Mouse (Mus musculus) liver, adult 2 months (tissue): ENCODE measurements around the gene Ankrd53.

Experiments
- CTCF ChIP-seq: fragments of 200-500 bp; IDR thresholded peaks from 2 replicates; pipeline ENCODE4 v1.5.1; 2011; ENCODE audit warnings: low read depth, low read length, control low read depth
- POLR2A ChIP-seq: fragments of 200-500 bp; IDR thresholded peaks from 2 replicates; pipeline ENCODE4 v1.6.1; 2011; ENCODE audit warnings: low read length, control low read depth; ENCODE audit not compliant: insufficient read depth; ENCODE audit errors: extremely low read depth

- no peak for TF ChIP-seq POLR2A
- TF ChIP-seq CTCF: no peak
These were observed 512 bp downstream of the Ankrd53 start for GRCm38 (mm10) chr6:83762880-83763431.
